In genomic region chr8:71516786-71517185, GRCm38 (mm10) we compare ENCODE assay signal across 21 mouse cellular contexts. TPM values are rescaled to one million over a fixed set of nuclear protein-coding genes. Genes with fewer than 3 reads are reported as not detected.
DNase-seq lines count a peak whose midpoint lies in the region; ATAC-seq lines count a peak whose summit lies in the region.
"Had no signal": no experiment of that assay in that cellular context is flagged by ENCODE, and none has a peak within 500 bp of the region (broad histone marks: within the 10 kb centered on the region; RNA-seq: fewer than 3 reads in every experiment).

No protein-coding gene starts in this region.

- no peak overlapping the region for H3K4me3 ChIP-seq in heart, embryonic 10.5 days
- no peak overlapping the region for H3K4me3 ChIP-seq in midbrain, embryonic 10.5 days
- H3K4me3 ChIP-seq in midbrain, embryonic 16.5 days (ENCODE audit: low read depth, low read length), result no peak overlapping the region
- H3K4me3 ChIP-seq in limb, embryonic 10.5 days, result no peak overlapping the region
- H3K4me3 ChIP-seq: heart, embryonic 12.5 days; limb, embryonic 15.5 days had no signal

- intact Hi-C loops in heart, postnatal 36 days (cut with DNase I), result no loop called here

- H3K9me3 ChIP-seq in heart, embryonic 10.5 days, result no peaks in the 10 kb centered on the region
- no peaks in the 10 kb centered on the region for H3K9me3 ChIP-seq in midbrain, embryonic 10.5 days (replicated peaks)
- no peaks in the 10 kb centered on the region for H3K9me3 ChIP-seq in midbrain, embryonic 16.5 days (replicated peaks; ENCODE audit: control insufficient read depth, low read length, poor library complexity, severe bottlenecking)
- H3K9me3 ChIP-seq in limb, embryonic 10.5 days (replicated peaks), result no peaks in the 10 kb centered on the region
- H3K9me3 ChIP-seq: heart, embryonic 12.5 days; limb, embryonic 15.5 days had no signal

- no peak overlapping the region for H3K4me2 ChIP-seq in midbrain, embryonic 16.5 days (ENCODE audit: low read length)
- H3K4me2 ChIP-seq: heart, embryonic 12.5 days; limb, embryonic 15.5 days had no signal

- ATAC-seq in midbrain, embryonic 16.5 days, result no peak
- ATAC-seq: forebrain, embryonic 14.5 days had no signal

- H3K27ac ChIP-seq in heart, embryonic 10.5 days, result peak overlapping the region; percentile 38; the same call in 1 of the 2 replicates
- H3K27ac ChIP-seq in midbrain, embryonic 10.5 days (replicated peaks), result peak overlapping the region; percentile 38; the same call in 1 of the 2 replicates
- no peak overlapping the region for H3K27ac ChIP-seq in midbrain, embryonic 16.5 days (ENCODE audit: low read length)
- H3K27ac ChIP-seq in limb, embryonic 10.5 days, result no peak overlapping the region
- H3K27ac ChIP-seq: limb, embryonic 15.5 days had no signal

- WGBS in heart, embryonic 10.5 days, result 14% methylated on average over 6 of the region's 6 CpGs
- 32% methylated on average over 6 of the region's 6 CpGs for WGBS in midbrain, embryonic 10.5 days
- WGBS in midbrain, embryonic 16.5 days, result 23% methylated on average over 6 of the region's 6 CpGs
- 12% methylated on average over 6 of the region's 6 CpGs for WGBS in limb, embryonic 10.5 days

- H3K27me3 ChIP-seq in heart, embryonic 10.5 days (ENCODE audit: insufficient read depth, poor library complexity, severe bottlenecking), result 0 out of 2 replicates have a peak, but pooled peaks cover 9% of the 10 kb centered on the region
- peaks cover 6% of the 10 kb centered on the region; the same call in 1 of the 2 replicates for H3K27me3 ChIP-seq in midbrain, embryonic 10.5 days (ENCODE audit: low read depth, poor library complexity, severe bottlenecking)
- H3K27me3 ChIP-seq in midbrain, embryonic 16.5 days (ENCODE audit: control insufficient read depth, insufficient read depth, low read depth, low read length), result no peaks in the 10 kb centered on the region
- H3K27me3 ChIP-seq in limb, embryonic 10.5 days (ENCODE audit: low read depth, poor library complexity, severe bottlenecking), result peaks cover 1% of the 10 kb centered on the region; the same call in 1 of the 2 replicates

- no peak for DNase-seq in heart, embryonic 10.5 days (ENCODE audit: low spot score)
- DNase-seq in heart, postnatal 36 days, result no peak
- DNase-seq in midbrain, embryonic 10.5 days (ENCODE audit: low spot score), result no peak
- peak; percentile 29 for DNase-seq in limb, embryonic 10.5 days (ENCODE audit: low spot score)
- DNase-seq in urinary bladder, postnatal 36 days (ENCODE audit: low spot score in 2 of 2), result no peak
- DNase-seq in ovary, adult 18-20 months (ENCODE audit: low spot score), result no peak
- no peak for DNase-seq in adrenal gland, postnatal 4 days (ENCODE audit: low spot score in 2 of 2)
- DNase-seq: adrenal gland, postnatal 10 days; B cell, adult 2 months; cerebellum, postnatal 10 days; gastrocnemius, postnatal 14 days; retina, postnatal 1 day; thymus, postnatal 36 days had no signal

- H3K4me1 ChIP-seq in heart, embryonic 10.5 days, result peaks cover 28% of the 10 kb centered on the region
- peaks cover 26% of the 10 kb centered on the region for H3K4me1 ChIP-seq in midbrain, embryonic 10.5 days
- H3K4me1 ChIP-seq in midbrain, embryonic 16.5 days (ENCODE audit: control insufficient read depth, insufficient read depth, low read length), result no peaks in the 10 kb centered on the region
- H3K4me1 ChIP-seq in limb, embryonic 10.5 days, result peaks cover 25% of the 10 kb centered on the region

- no peak overlapping the region for H3K9ac ChIP-seq in midbrain, embryonic 16.5 days (ENCODE audit: low read depth, low read length)
- H3K9ac ChIP-seq: heart, embryonic 12.5 days; limb, embryonic 15.5 days had no signal

- H3K36me3 ChIP-seq in heart, embryonic 10.5 days, result no peaks in the 10 kb centered on the region
- no peaks in the 10 kb centered on the region for H3K36me3 ChIP-seq in midbrain, embryonic 10.5 days
- H3K36me3 ChIP-seq in midbrain, embryonic 16.5 days (ENCODE audit: control insufficient read depth, insufficient read depth, low read length), result no peaks in the 10 kb centered on the region
- H3K36me3 ChIP-seq in limb, embryonic 10.5 days, result no peaks in the 10 kb centered on the region
- H3K36me3 ChIP-seq: heart, embryonic 12.5 days; limb, embryonic 15.5 days had no signal

RNA-seq across cellular contexts. Expression of gene Plvap, which starts 5.2 kb away (rescaled TPM):
- 174 and 198 TPM in 2 replicates for polyA plus RNA-seq in heart, embryonic 10.5 days (2016; fragmentation: Nextera tagmentation; extraction: Ambion mirVana)
- total RNA-seq in heart, postnatal 36 days (2021), result 10 to 100 TPM; 24.5 to 26.0 TPM
- 39.4 and 45.2 TPM in 2 replicates for polyA plus RNA-seq in midbrain, embryonic 10.5 days (2016; fragmentation: Nextera tagmentation; extraction: Ambion mirVana)
- polyA plus RNA-seq in midbrain, embryonic 16.5 days (2015; fragmentation: Nextera tagmentation; extraction: Ambion mirVana), result 5.7 and 6.5 TPM in 2 replicates
- 74.6 and 77.7 TPM in 2 replicates for polyA plus RNA-seq in limb, embryonic 10.5 days (2016; fragmentation: Nextera tagmentation; extraction: Ambion mirVana)
- total RNA-seq in adrenal gland, postnatal 4 days (2021), result 100 to 1,000 TPM; 179 to 185 TPM
- total RNA-seq: hematopoietic stem cell, adult 5-6 weeks; monocyte, adult 5-6 weeks had no signal

RNA-seq across cellular contexts. Expression of gene Ccdc194, which starts 8.7 kb away (rescaled TPM):
- 0.99 and 1.3 TPM in 2 replicates for polyA plus RNA-seq in heart, embryonic 10.5 days (2016; fragmentation: Nextera tagmentation; extraction: Ambion mirVana)
- not detected for total RNA-seq in heart, postnatal 36 days (2021)
- polyA plus RNA-seq in midbrain, embryonic 10.5 days (2016; fragmentation: Nextera tagmentation; extraction: Ambion mirVana), result 0.14 and 0.28 TPM in 2 replicates
- 0.11 TPM in 1 of 2 replicates, not detected in the other for polyA plus RNA-seq in midbrain, embryonic 16.5 days (2015; fragmentation: Nextera tagmentation; extraction: Ambion mirVana)
- 0.65 and 0.78 TPM in 2 replicates for polyA plus RNA-seq in limb, embryonic 10.5 days (2016; fragmentation: Nextera tagmentation; extraction: Ambion mirVana)
- under 1 TPM in 1 of 2 experiments, not detected in 1; 0.25 TPM for total RNA-seq in adrenal gland, postnatal 4 days (2021)
- total RNA-seq: hematopoietic stem cell, adult 5-6 weeks; left cerebral cortex, adult 8-10 months; monocyte, adult 5-6 weeks had no signal
- polyA plus RNA-seq: neural tube, embryonic 14.5 days had no signal

RNA-seq across cellular contexts. Expression of gene Bst2, which starts 20.5 kb away (rescaled TPM):
- 16.8 and 20.7 TPM in 2 replicates for polyA plus RNA-seq in heart, embryonic 10.5 days (2016; fragmentation: Nextera tagmentation; extraction: Ambion mirVana)
- 10 to 100 TPM; 17.1 to 32.9 TPM for total RNA-seq in heart, postnatal 36 days (2021)
- polyA plus RNA-seq in midbrain, embryonic 10.5 days (2016; fragmentation: Nextera tagmentation; extraction: Ambion mirVana), result 8.6 and 9.3 TPM in 2 replicates
- 6.8 and 7.9 TPM in 2 replicates for polyA plus RNA-seq in midbrain, embryonic 16.5 days (2015; fragmentation: Nextera tagmentation; extraction: Ambion mirVana)
- polyA plus RNA-seq in limb, embryonic 10.5 days (2016; fragmentation: Nextera tagmentation; extraction: Ambion mirVana), result 5.6 TPM in 2 replicates
- 10 to 100 TPM; 39.6 to 46.0 TPM for total RNA-seq in adrenal gland, postnatal 4 days (2021)

RNA-seq across cellular contexts. Expression of gene Mvb12a, which starts 25.9 kb away (rescaled TPM):
- 71.9 and 75.6 TPM in 2 replicates for polyA plus RNA-seq in heart, embryonic 10.5 days (2016; fragmentation: Nextera tagmentation; extraction: Ambion mirVana)
- 10 to 100 TPM; 27.8 to 32.9 TPM for total RNA-seq in heart, postnatal 36 days (2021)
- polyA plus RNA-seq in midbrain, embryonic 10.5 days (2016; fragmentation: Nextera tagmentation; extraction: Ambion mirVana), result 62.1 and 62.9 TPM in 2 replicates
- 52.4 and 60.3 TPM in 2 replicates for polyA plus RNA-seq in midbrain, embryonic 16.5 days (2015; fragmentation: Nextera tagmentation; extraction: Ambion mirVana)
- 76.2 and 77.5 TPM in 2 replicates for polyA plus RNA-seq in limb, embryonic 10.5 days (2016; fragmentation: Nextera tagmentation; extraction: Ambion mirVana)
- 10 to 100 TPM; 74.5 to 76.0 TPM for total RNA-seq in adrenal gland, postnatal 4 days (2021)

RNA-seq across cellular contexts. Expression of gene Gtpbp3, which starts 28.9 kb away (rescaled TPM):
- polyA plus RNA-seq in heart, embryonic 10.5 days (2016; fragmentation: Nextera tagmentation; extraction: Ambion mirVana), result 13.2 and 14.7 TPM in 2 replicates
- total RNA-seq in heart, postnatal 36 days (2021), result 10 to 100 TPM; 15.8 to 20.2 TPM
- polyA plus RNA-seq in midbrain, embryonic 10.5 days (2016; fragmentation: Nextera tagmentation; extraction: Ambion mirVana), result 20.0 and 21.8 TPM in 2 replicates
- polyA plus RNA-seq in midbrain, embryonic 16.5 days (2015; fragmentation: Nextera tagmentation; extraction: Ambion mirVana), result 11.8 and 12.5 TPM in 2 replicates
- 26.8 and 28.2 TPM in 2 replicates for polyA plus RNA-seq in limb, embryonic 10.5 days (2016; fragmentation: Nextera tagmentation; extraction: Ambion mirVana)
- 10 to 100 TPM; 30.6 to 32.0 TPM for total RNA-seq in adrenal gland, postnatal 4 days (2021)

Comparison
In these comparisons a context has a peak if more than half of its experiments do, and no peak if none do; other contexts are left out.
1. H3K27ac ChIP-seq: peak in heart, embryonic 10.5 days (single experiment) and midbrain, embryonic 10.5 days (single experiment); none in midbrain, embryonic 16.5 days (single experiment) and limb, embryonic 10.5 days (single experiment).